Mouse (Mus musculus): Measurements from ENCODE around the gene Prkch. TPM values are rescaled to one million over a fixed set of nuclear protein-coding genes. Genes with fewer than 3 reads are reported as not detected.

Prkch gene
- polyA plus RNA-seq, 1 experiment from 2014 or later: 6.1 TPM

DNA sequence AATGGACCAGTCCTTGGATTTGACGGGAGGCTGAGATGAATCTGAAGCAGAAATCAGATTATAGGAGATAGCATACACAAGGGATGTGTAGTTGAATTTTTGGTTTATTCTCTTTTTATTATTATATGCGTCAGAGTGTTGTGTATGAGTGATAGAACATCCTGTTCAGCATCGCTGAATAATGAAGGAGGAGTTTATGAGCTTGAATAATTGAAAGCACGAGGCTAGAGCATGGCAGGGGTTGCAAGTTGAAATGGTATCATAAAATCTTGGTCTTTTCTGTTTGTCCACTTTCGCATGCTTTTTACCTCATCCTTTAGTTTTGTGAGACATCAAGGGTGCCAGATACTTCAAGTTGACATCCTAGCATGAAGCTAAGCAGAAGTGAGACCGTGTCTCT, 60.6 kb downstream of the Prkch start:
- no peaks in the 10 kb centered on the region for H3K27me3 ChIP-seq (ENCODE audit: control insufficient read depth, insufficient read depth, low read length)
- H3K9me3 ChIP-seq (ENCODE audit: control insufficient read depth, low read length): no peaks in the 10 kb centered on the region
- H3K4me3 ChIP-seq (ENCODE audit: low read depth, low read length): no peak overlapping the region
- H3K4me1 ChIP-seq (ENCODE audit: control insufficient read depth, insufficient read depth, low read length): no peaks in the 10 kb centered on the region
- WGBS: 94% methylated on average over 6 of the region's 6 CpGs
- H3K9ac ChIP-seq (ENCODE audit: low read length): no peak overlapping the region
- no peak for ATAC-seq (ENCODE audit: low FRiP score)
- no peak overlapping the region for H3K27ac ChIP-seq (ENCODE audit: low read depth, low read length)
- H3K36me3 ChIP-seq (ENCODE audit: control insufficient read depth, insufficient read depth, low read length): no peaks in the 10 kb centered on the region
- no peak overlapping the region for H3K4me2 ChIP-seq
- no peak for DNase-seq (ENCODE audit: low spot score, missing footprints)

DNA sequence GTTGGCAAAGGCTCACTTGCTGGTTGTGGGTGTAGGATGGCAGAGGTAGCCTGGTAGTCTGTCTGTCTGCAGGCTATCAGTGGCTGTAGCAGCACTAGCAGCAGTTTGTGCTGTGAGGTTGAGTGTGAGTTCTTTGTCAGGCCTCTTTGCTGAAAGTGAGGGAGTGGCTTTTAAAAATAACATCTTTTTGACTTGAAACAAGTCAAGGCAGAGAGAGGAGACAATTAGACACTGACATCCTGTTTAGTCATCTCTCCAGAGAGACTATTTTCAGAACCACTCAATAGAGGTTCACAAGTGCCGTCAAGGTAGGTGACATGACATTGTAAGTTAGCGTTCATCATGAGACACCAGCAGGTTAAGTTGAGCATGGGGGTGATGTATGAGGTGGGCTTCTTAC, 63.1 kb downstream of the Prkch start:
- no peak overlapping the region for H3K27ac ChIP-seq (ENCODE audit: low read depth, low read length)
- ATAC-seq (ENCODE audit: low FRiP score): no peak

DNA sequence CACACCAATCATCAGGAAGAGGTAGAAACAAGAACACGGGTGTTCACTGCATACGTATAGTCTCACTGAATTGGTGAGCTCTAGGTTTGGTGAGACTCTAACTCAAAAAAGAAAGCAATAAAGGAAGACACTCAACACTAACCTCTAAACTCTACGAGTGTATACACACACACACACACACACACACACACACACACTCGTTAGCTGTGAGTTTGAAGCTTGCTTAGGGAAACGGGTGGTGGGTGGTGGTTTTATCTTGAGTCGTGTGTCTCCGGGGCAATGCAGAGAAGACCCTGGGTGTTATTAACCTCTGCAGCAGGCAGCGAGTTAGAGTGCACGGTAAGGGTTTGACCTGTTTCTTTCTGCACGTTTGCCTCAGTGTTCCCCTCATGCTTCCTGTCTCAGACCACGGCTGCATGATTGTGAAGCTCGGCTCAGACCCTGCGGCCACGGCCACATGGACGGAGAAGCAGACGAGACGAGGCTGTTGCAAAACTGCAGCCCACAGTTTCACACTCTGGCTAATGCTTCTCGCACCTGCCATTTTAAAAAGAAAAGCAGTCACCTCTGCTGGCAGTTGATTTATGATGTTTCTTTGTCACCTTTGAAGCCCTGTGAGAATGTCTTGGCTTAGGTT, 72.1 kb downstream of the Prkch start:
- Histone ChIP-seq H3K9ac (ENCODE audit: low read length) (no peak overlapping the region), H3K4me2 (no peak overlapping the region), H3K36me3 (ENCODE audit: control insufficient read depth, insufficient read depth, low read length) (no peaks in the 10 kb centered on the region), H3K4me1 (ENCODE audit: control insufficient read depth, insufficient read depth, low read length) (no peaks in the 10 kb centered on the region), H3K27me3 (ENCODE audit: control insufficient read depth, insufficient read depth, low read length) (no peaks in the 10 kb centered on the region), H3K4me3 (ENCODE audit: low read depth, low read length) (no peak overlapping the region), H3K9me3 (ENCODE audit: control insufficient read depth, low read length) (no peaks in the 10 kb centered on the region), H3K27ac (ENCODE audit: low read depth, low read length) (no peak overlapping the region)
- DNase-seq (ENCODE audit: low spot score, missing footprints) (no peak), ATAC-seq (ENCODE audit: low FRiP score) (no peak)
- 86% methylated on average over 18 of the region's 18 CpGs for WGBS

More for the DNA sequence above, 63.1 kb downstream of the Prkch start:
- Histone ChIP-seq H3K4me3 (ENCODE audit: low read depth, low read length) (no peak overlapping the region), H3K36me3 (ENCODE audit: control insufficient read depth, insufficient read depth, low read length) (no peaks in the 10 kb centered on the region), H3K9ac (ENCODE audit: low read length) (no peak overlapping the region), H3K27me3 (ENCODE audit: control insufficient read depth, insufficient read depth, low read length) (no peaks in the 10 kb centered on the region), H3K4me1 (ENCODE audit: control insufficient read depth, insufficient read depth, low read length) (no peaks in the 10 kb centered on the region), H3K9me3 (ENCODE audit: control insufficient read depth, low read length) (no peaks in the 10 kb centered on the region), H3K4me2 (no peak overlapping the region)
- WGBS: 89% methylated on average over 2 of the region's 2 CpGs
- no peak for DNase-seq (ENCODE audit: low spot score, missing footprints)

DNA sequence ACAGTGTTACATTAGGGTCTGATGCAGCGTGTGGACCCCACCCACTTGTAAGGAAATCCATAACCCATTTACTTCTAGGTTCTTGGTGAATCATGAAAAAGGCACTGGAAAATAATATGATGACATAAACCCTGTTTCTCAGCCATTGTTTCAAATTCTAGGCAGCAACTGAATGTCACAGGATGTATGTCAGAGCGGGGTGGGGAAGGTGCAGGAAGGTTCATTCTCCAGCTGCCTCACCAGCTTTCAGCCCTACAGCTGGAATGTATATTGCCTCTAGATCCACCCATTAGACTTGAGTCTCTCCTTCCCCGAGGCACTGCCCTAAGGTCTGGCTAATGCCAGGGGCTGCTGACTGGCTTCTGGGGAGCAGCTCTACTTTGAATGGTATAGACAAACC, 78.8 kb downstream of the Prkch start:
- no peak for ATAC-seq (ENCODE audit: low FRiP score)
- no peaks in the 10 kb centered on the region for H3K36me3 ChIP-seq (ENCODE audit: control insufficient read depth, insufficient read depth, low read length)
- 84% methylated on average over 3 of the region's 3 CpGs for WGBS
- H3K4me1 ChIP-seq (ENCODE audit: control insufficient read depth, insufficient read depth, low read length): no peaks in the 10 kb centered on the region
- H3K9ac ChIP-seq (ENCODE audit: low read length): no peak overlapping the region
- no peak overlapping the region for H3K27ac ChIP-seq (ENCODE audit: low read depth, low read length)
- no peak for DNase-seq (ENCODE audit: low spot score, missing footprints)
- no peaks in the 10 kb centered on the region for H3K27me3 ChIP-seq (ENCODE audit: control insufficient read depth, insufficient read depth, low read length)
- H3K9me3 ChIP-seq (ENCODE audit: control insufficient read depth, low read length): no peaks in the 10 kb centered on the region
- no peak overlapping the region for H3K4me3 ChIP-seq (ENCODE audit: low read depth, low read length)
- no peak overlapping the region for H3K4me2 ChIP-seq

DNA sequence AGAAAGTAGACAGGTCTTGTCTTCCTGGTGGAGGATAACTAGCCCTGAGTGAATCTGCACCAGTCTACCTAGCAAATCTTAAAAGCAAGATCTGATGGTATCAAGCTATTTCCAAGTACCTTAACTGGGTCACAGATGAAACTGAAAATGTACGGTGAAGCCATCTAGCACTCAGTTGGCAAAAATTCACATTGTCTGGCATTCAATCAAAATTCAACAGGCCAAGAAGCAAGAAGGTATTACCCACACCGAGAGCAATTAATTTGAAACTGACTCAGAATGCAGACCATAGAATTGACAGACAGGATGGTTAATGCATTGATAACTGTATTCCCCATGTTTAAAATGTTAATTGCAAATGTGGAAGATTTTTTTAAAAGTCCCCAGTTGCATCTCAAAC, 82.1 kb downstream of the Prkch start:
- H3K4me2 ChIP-seq: no peak overlapping the region
- whole genome bisulfite sequencing: 96% methylated on average over 2 of the region's 2 CpGs
- no peak for ATAC-seq (ENCODE audit: low FRiP score)

DNA sequence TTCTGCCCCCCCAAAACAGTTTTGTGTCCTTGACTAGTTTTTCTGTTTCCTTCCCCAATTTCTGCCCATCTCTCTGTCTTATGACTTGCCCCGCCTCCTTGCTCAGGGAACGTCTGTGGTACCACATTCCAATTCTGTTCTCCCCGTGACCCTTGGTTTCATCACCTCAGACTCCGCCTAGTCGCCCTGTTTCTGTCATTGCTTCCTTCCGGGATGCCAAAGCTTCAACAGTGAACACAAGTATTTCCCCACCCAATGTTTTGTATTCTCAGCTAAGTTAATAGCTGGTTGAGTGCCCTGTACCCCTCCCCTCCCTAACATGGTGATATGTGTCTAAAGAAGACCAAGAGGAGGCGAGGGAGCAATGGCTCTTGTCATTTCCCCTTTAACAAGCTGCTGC, 83.0 kb downstream of the Prkch start:
- H3K4me3 ChIP-seq (ENCODE audit: low read depth, low read length): no peak overlapping the region
- H3K9ac ChIP-seq (ENCODE audit: low read length): no peak overlapping the region
- no peak overlapping the region for H3K4me2 ChIP-seq
- ATAC-seq (ENCODE audit: low FRiP score) (no peak), DNase-seq (ENCODE audit: low spot score, missing footprints) (no peak)
- no peaks in the 10 kb centered on the region for H3K27me3 ChIP-seq (ENCODE audit: control insufficient read depth, insufficient read depth, low read length)
- WGBS: 79% methylated on average over 7 of the region's 7 CpGs
- no peaks in the 10 kb centered on the region for H3K9me3 ChIP-seq (ENCODE audit: control insufficient read depth, low read length)
- H3K4me1 ChIP-seq (ENCODE audit: control insufficient read depth, insufficient read depth, low read length): no peaks in the 10 kb centered on the region
- no peaks in the 10 kb centered on the region for H3K36me3 ChIP-seq (ENCODE audit: control insufficient read depth, insufficient read depth, low read length)
- no peak overlapping the region for H3K27ac ChIP-seq (ENCODE audit: low read depth, low read length)

More for the DNA sequence above, 82.1 kb downstream of the Prkch start:
- H3K36me3 ChIP-seq (ENCODE audit: control insufficient read depth, insufficient read depth, low read length): no peaks in the 10 kb centered on the region
- DNase-seq (ENCODE audit: low spot score, missing footprints): no peak
- H3K4me1 ChIP-seq (ENCODE audit: control insufficient read depth, insufficient read depth, low read length): no peaks in the 10 kb centered on the region
- no peak overlapping the region for H3K27ac ChIP-seq (ENCODE audit: low read depth, low read length)
- no peaks in the 10 kb centered on the region for H3K9me3 ChIP-seq (ENCODE audit: control insufficient read depth, low read length)
- no peak overlapping the region for H3K9ac ChIP-seq (ENCODE audit: low read length)
- H3K27me3 ChIP-seq (ENCODE audit: control insufficient read depth, insufficient read depth, low read length): no peaks in the 10 kb centered on the region
- no peak overlapping the region for H3K4me3 ChIP-seq (ENCODE audit: low read depth, low read length)

DNA sequence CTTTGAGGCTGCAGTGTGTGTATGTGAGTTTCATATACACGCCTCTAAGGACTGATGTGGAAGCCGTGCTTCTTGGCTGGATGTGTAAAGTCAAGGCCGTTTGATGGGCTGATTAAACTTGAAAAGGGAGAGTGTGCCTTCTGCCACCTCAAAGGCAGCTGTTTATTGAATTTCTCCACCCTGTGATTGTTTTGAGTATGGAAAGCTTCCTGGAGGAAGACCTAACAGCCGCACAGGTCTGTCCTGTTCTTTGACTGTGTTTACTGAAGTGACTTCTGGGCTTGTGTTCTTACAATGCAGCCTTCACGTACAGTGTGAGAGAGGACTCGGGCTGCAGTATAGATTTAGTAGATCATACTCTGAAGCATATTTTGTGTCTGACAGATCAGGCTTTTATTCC, 86.1 kb downstream of the Prkch start:
- H3K9ac ChIP-seq (ENCODE audit: low read length): no peak overlapping the region
- 84% methylated on average over 6 of the region's 6 CpGs for WGBS
- no peak overlapping the region for H3K27ac ChIP-seq (ENCODE audit: low read depth, low read length)
- H3K9me3 ChIP-seq (ENCODE audit: control insufficient read depth, low read length): no peaks in the 10 kb centered on the region
- H3K4me2 ChIP-seq: no peak overlapping the region
- ATAC-seq (ENCODE audit: low FRiP score): no peak
- H3K4me3 ChIP-seq (ENCODE audit: low read depth, low read length): no peak overlapping the region
- no peaks in the 10 kb centered on the region for H3K36me3 ChIP-seq (ENCODE audit: control insufficient read depth, insufficient read depth, low read length)
- 0 out of 2 replicates have a peak, but pooled peaks cover 3% of the 10 kb centered on the region for H3K4me1 ChIP-seq (ENCODE audit: control insufficient read depth, insufficient read depth, low read length)
- no peak for DNase-seq (ENCODE audit: low spot score, missing footprints)
- H3K27me3 ChIP-seq (ENCODE audit: control insufficient read depth, insufficient read depth, low read length): no peaks in the 10 kb centered on the region

DNA sequence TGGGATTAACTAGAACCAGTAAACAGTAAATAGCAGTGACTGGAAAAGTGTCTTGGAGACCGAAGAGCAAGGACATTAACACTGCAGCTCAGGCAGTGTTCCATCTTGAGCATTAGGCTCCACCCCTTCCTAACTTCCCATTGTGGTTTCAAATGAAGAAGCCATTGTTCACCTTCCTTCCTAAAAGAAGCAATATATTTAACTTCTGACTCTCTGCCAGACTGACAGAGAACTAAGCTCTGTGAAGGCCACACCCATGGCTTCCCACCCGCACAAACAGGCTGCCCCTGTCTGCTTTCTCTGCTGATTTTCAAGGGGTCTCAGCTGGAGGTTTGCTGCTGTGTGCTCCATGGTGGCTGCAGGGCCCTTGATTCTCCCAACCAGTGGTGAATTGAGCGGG, 86.9 kb downstream of the Prkch start:
- H3K4me3 ChIP-seq (ENCODE audit: low read depth, low read length): no peak overlapping the region
- no peaks in the 10 kb centered on the region for H3K36me3 ChIP-seq (ENCODE audit: control insufficient read depth, insufficient read depth, low read length)
- H3K27me3 ChIP-seq (ENCODE audit: control insufficient read depth, insufficient read depth, low read length): no peaks in the 10 kb centered on the region
- H3K9me3 ChIP-seq (ENCODE audit: control insufficient read depth, low read length): no peaks in the 10 kb centered on the region
- ATAC-seq (ENCODE audit: low FRiP score): no peak
- H3K27ac ChIP-seq (ENCODE audit: low read depth, low read length): 0 out of 2 replicates have a peak overlapping the region, but pooled peaks have one; percentile 32
- no peak for DNase-seq (ENCODE audit: low spot score, missing footprints)
- H3K4me2 ChIP-seq: no peak overlapping the region
- H3K9ac ChIP-seq (ENCODE audit: low read length): no peak overlapping the region
- H3K4me1 ChIP-seq (ENCODE audit: control insufficient read depth, insufficient read depth, low read length): 0 out of 2 replicates have a peak, but pooled peaks cover 3% of the 10 kb centered on the region
- 46% methylated on average over 3 of the region's 3 CpGs for WGBS

DNA sequence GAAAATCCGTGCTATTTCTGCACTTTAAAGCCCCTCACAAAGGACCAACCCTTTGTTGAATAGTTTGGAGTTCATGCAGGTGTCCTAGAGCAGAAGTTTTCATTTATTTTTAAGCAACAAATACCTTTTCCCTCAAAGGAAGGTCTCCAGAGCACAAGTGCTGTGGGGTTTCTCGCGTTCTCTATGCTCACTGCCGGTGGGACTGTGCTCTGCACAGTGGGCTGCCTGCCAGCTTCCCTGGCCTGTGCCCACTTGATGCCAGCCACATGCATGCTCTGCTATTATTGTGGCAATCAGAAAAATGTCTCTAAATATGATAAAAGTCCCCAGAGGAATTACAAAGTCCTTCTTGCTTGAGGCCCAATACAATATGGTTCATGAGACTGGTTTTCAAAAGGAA, 87.4 kb downstream of the Prkch start:
- Histone ChIP-seq H3K4me1 (ENCODE audit: control insufficient read depth, insufficient read depth, low read length) (0 out of 2 replicates have a peak, but pooled peaks cover 3% of the 10 kb centered on the region), H3K9me3 (ENCODE audit: control insufficient read depth, low read length) (no peaks in the 10 kb centered on the region), H3K36me3 (ENCODE audit: control insufficient read depth, insufficient read depth, low read length) (no peaks in the 10 kb centered on the region), H3K27me3 (ENCODE audit: control insufficient read depth, insufficient read depth, low read length) (no peaks in the 10 kb centered on the region), H3K9ac (ENCODE audit: low read length) (no peak overlapping the region), H3K4me3 (ENCODE audit: low read depth, low read length) (no peak overlapping the region), H3K4me2 (no peak overlapping the region), H3K27ac (ENCODE audit: low read depth, low read length) (0 out of 2 replicates have a peak overlapping the region, but pooled peaks have one; percentile 32)
- DNase-seq (ENCODE audit: low spot score, missing footprints) (no peak), ATAC-seq (ENCODE audit: low FRiP score) (no peak)
- WGBS: 58% methylated on average over 4 of the region's 4 CpGs

All from midbrain, embryonic 11.5 days (tissue).